Mouse (Mus musculus) layer of hippocampus, adult 18-20 months (tissue): Measurements from ENCODE around the gene Sox5. TPM values are rescaled to one million over a fixed set of nuclear protein-coding genes. Genes with fewer than 3 reads are reported as not detected.
A peak's percentile ranks its signal among the peaks of the same experiment; 100 is the strongest.

Experiments
- DNase-seq, 2 experiments: peaks; one replicate each; pipeline ENCODE4 v3.0.0; 2022; ENCODE audit warnings: low spot score in 2 of 2
- total RNA-seq, 2 experiments: library from RNA; stranded (reverse); gene quantifications; 2 replicates each; pipeline ENCODE4 v1.2.3; 2021

The Sox5 gene
- total RNA-seq, 2 experiments from 2014 or later = 31.3 to 37.0 TPM

DNA sequence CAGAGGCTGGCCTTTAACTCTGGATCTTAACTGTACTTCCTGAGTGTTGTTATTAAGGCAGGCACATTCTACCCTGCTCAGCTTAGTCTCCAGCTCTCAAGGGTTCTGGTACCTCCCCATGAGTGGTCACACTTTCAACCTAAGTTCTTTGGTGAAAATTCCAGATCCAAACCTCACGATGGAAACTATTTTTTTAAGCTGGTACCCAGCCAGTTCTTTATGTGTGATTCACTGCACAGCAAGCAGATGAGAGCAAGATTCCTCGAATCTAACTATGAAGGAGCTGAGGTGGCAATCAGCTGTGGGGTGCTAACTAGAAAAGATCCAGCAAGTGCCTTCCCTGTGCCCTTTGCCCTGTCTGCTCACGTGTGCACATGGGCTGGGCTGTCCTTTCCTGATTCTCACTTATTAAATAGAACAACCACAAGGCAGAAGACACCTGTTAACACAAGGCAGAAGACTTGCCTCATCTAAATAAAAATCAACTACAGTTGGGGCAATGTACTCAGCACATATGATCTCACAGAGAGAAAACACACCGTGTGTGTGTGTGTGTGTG is 118.2 kb downstream of the Sox5 start:
- DNase-seq = no peak

DNA sequence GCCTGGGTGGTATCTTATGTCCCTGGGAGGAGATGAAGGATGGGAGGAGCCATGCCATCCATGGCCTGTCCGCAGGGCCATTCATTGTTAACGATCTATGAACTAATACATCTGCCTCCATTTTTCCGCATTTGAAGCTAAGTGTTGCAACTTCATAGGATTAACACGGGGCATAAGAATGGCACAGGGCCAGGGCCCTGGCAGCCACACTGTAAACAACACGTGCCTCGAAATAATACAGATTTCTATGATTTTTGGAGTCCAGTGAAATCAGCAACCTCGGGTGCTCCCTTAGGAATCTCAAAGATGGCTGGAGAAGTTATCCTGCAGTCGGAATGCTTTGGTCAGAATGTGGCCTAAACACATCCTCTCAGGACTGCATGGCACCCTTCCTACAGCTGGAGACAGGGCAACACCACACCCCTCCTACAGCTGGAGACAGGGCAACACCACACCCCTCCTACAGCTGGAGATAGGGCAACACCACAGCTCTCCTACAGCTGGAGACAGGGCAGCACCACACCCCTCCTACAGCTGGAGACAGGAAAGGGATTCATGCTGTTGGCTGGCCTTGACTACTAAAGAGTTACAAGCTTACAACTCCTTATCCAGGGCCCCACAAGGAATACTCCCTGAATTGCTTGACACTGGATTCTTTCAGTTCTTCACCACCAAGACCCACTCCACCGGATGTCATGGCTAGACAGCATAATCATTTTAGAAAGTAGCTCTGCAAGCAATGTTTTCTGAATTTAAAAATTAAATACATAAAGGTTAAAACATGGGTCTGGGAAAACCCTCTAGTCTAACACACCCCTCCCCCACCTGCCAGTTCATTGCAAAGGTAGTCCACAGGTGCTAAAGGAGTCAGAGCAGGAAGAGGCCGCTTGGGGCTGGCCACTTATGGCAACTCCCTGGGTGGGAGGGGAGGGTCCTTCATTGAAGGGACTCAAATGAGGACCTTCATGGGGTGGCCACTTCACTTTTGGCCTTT is 122.4 kb downstream of the Sox5 start:
- DNase-seq = no peak

DNA sequence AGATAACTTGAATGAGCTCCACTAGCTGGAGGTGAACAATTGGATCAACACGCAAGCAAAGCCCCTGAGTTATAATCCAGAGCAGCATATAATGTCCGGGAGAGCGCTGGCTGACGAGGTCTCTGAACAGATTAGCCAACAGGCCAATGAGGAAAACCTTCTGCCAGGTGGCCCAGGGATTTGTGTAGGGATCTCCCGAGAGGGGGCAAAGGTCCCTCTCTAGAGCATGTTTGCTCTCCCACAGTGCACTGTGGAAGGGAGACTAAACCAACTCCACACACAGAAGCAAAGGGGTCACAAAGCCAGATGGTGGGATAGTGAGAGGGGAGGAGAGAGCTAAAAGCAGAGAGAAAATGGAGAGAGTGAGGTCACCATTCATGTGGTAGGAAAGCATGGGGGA is 128.9 kb downstream of the Sox5 start:
- DNase-seq = no peak

DNA sequence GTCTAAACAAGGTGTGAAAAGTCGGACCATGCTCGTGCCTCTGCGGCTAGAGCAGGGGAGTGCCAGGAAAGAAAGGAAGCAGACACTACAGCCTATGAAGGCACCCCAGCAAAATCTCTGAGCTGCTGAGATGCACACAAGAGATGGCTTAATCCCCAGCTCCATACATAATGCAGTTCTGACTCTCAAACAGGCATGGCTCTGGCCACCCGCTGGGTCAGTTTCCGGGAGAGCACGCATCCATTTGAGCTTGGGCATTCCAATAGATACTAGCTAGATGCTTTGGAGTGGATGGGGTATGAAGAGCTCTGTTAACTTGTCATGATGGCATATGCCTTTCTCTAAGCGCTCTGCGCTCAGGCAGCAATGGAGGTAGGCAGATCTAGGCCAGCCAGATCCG is 132.9 kb downstream of the Sox5 start:
- DNase-seq = no peak

DNA sequence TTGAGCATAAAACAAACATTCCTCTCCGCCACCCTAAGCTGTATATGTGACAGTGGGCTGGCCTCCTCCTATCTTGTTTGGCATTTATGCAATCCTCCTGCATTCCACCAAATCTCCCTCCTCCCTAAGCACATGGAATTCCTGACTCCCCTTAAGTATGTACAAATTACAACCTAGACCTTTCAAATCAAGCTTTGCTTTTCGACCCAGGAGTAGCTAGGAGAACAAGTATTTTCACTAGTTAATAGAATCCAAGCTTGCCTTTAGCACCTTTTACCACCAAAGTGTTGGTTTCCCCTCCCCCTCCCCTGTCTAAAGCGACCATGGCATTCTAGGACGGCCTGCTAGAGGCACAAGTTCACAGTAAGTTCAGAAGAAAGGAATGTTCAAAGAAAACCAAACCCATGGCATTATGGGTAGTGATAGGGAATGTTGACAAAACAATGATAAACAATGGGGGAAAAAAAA is 133.6 kb downstream of the Sox5 start:
- no peak for DNase-seq

DNA sequence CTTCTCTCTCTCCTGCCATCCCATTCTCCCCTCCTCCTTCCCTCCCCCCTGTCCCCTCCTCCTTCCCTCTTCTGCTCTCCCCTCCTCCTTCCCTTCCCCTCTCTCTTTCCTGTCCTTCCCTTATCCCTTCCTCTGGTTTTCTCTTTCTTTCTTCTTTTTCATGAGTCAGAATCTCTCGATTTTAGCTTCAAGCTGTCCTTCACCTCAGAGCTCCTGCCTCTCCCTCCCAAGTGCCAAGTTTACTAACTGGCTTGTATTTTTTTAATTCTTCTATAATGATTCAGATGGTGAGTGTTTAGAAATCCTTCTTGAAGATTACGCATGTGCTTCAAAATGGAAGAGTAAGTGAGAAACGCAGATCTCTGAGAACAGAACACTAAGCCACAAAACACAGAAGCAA is 135.4 kb downstream of the Sox5 start:
- DNase-seq = no peak

DNA sequence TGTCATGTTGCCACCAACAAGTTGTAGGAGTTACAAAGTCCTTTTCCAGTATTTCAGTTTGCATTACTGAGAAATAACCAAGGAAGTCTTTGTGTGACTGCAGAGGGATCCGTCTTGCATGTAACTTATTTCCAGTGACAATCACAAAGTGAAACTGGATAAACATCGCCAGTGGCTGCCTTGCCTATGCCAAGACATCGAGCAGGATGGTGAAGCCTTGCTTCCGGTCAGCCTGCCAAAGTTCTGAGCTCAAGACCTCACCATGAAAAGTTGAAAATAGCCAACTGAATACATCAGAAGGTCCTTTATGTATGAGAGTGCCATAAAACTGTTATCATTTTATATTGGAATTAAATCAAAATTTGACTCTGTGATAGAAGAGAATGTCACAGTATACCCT is 136.0 kb downstream of the Sox5 start:
- no peak for DNase-seq

DNA sequence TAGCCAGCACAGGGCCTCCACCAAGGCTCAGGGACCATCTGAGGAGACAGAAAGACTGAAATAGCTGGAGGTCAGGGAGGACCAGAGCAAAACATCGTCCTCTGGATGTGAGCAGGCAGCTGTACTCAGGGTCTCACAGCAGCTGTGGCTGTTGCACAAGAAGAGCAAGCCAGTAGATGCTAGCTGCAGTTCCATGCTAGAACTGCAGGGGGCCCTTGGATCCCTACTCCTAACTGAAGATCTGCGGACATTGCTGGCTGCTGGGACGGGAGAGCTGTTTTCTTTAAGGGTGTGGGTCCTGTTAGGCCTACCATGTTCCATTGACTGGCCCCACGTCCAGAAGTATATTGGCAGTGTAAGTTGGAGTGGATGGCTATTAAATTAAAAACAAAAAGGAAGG is 137.1 kb downstream of the Sox5 start:
- DNase-seq = no peak

DNA sequence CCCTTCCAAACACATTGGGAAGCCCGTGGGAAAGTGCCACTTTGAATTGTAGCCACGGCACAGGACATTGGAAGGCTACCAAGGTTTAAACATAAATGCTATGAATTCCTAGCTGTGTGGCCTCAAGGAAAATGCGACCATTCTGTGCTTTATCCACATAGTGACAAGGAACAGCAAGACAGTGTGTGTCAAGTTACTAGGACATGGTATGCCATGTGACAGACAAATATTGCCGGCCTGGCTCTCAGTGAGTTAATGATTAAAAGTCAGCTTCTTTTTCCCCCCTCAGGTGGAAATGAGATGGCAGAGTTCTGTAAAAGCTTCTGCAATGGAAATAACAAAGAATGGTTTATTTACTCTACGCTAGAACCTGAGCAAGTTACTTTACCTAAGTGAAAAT is 138.2 kb downstream of the Sox5 start:
- DNase-seq = no peak

DNA sequence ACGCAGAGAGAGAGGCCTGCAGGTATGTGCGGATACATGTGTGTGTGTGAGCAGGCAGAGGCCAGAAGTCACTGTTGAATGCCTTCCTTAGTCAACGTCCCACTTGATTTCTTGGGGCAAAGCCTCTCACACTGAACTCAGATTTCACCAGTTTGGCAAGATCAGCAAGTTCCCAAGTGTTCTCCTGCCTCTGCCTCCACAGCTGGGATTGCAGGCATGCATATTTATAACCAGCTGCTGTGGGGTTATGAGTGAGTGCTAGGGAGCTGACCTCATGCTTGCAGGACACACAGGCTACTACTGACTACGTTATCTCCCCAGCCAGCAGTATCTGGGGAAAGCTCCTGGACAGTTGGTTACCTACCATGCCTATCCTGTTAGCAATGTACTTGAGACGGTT is 139.9 kb downstream of the Sox5 start:
- DNase-seq = no peak

DNA sequence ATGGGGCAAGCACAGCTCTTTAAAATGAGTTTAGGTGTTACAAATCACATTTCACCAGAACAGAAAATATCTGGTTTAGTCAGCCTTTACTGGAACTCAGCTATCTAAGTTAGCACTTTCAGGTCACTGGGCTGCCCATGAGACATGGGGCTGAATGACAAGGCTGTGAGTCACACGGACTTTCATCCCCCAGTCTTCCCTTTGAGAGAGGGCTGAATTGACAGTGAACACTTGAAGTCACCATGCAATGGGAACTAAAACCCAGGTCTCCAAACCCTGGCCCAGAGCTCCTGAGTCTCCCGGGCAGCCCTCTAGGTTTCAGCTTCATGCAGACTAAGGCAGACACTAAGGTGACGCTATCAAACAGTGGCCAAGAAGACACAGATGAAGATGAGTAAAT is 141.2 kb downstream of the Sox5 start:
- DNase-seq = no peak

DNA sequence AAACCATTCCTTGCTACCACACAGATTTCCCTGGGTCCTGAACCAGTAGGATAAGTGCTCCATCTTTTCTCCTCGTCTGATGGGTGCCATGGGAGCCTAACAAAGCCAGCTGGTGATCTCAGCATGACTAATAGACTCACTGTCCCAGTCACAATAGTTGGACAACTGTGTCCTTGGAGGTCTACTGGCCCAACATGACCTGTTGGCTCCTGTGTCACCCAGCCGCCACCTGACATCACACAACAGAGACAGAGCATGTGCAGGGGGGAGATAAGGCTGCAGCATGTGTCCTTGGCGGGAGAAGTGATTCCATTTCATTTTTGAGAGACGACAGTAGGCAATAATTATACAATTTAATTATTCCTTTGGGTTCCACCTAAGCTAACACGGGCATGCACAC is 143.2 kb downstream of the Sox5 start:
- no peak for DNase-seq

DNA sequence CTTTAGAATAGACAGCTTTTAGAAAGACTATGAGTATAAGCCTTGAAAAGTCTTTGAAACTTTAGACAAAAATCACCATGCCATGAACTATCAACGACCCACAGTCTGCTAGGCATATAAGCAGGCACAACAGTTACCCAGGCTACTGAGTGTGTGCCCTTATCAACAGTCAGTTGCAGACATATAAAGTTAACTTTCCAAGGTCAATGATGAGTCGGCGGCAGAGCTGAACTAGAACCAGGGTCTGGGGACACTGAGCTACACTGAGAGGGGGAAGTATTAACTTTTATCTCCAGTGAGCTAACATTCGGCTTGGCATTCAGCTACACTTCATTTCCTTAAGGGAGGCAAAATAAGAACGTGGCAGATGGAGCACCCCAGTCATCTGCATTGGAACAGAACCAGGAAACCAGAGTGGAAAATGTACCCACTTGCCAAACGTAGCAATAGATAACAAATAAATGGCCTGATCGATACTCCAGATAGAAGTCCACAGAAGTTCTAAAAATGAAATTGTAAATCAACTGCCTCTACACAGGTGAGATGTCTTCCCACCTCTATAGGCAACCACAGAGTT is 154.2 kb downstream of the Sox5 start:
- DNase-seq = peak; percentile 49 to 67

DNA sequence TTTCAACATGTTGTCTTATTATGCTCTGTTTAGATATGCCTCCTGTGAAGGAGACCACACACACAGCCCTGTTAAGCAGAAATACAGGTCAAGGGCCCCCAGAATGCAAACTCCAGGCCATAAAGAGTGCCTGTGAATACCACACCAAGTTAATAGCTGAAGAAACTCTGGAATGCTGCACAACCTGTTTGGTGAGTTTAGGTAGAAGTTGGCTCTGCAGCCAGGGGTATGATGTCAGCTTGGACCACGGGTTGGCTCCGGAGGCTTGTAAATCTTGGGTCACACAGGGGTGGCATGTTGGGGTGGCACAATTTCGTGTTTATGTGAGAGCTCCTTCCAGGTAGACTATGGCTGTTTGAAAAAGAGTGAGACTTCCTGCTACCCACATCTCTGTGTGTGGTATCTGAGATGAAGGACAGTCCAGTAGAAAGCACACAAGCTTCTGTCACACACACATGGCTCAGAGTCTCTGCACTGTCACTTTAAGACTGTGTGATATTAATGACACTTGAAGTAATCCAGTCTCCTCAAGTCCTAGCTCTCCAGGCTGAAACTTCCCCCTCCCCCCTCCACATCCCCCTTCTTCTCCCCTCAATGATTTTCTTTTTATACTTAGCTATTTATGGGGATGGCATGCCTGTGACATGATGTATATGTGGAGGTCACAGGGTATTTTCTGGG is 160.5 kb downstream of the Sox5 start:
- no peak for DNase-seq

DNA sequence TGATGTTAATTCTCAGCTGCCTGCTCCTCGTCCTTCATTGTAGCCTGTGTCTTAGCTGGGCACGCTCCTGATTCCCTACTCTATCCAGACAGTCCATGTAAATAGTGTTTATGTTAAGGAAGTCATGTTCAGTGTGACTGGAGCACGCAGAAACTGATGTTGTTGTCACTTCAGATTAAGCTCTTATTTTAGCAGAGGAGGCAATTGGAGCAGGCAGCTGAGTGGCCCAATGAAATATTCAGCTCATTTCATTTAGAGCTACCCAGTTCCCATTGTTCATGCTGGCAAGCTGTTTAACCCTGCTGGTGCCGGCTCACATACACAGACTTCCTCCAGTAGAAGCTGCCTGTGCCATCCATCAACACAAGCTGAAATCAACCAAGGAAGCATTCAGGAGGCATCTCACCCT is 170.4 kb downstream of the Sox5 start:
- DNase-seq = peak in 1 of 2 experiments; percentile 6

DNA sequence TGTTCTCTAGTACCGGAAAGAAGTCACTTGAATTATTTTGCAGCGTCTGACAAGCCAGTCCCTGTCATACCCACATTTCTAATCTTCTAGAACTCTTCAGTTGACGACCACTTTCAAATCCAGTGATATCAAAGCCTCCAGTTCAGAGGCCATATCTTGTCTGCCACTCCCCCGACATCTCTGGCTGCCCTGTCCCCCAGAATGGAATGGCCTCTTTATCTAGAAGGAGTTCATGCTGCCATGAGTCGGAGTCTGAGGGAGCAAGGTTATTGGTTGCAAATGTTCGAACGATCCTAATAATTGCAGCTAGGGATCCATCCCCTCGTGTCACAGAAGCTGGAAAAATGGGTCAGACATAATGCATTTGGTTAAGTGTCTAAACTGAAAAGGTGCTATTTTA is 170.9 kb downstream of the Sox5 start:
- DNase-seq = no peak

DNA sequence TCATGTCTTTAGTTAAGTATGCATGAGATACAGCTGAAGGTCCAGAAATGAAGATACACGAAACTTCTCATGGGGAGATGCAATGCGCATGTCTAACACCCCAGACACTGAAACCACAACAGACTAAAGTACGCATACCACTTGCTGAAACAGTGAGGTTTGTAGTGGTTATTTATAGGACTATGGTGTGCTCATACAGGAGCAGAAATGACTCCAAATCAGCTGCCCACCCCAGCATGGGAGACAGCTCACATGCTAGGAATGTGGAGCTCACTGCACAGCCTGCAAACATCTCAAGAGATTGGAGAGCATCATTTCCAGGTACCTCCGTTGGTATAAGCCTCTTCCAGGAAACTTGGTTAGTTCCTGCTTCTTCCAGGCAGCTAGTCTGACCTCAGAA is 178.9 kb downstream of the Sox5 start:
- DNase-seq = no peak

DNA sequence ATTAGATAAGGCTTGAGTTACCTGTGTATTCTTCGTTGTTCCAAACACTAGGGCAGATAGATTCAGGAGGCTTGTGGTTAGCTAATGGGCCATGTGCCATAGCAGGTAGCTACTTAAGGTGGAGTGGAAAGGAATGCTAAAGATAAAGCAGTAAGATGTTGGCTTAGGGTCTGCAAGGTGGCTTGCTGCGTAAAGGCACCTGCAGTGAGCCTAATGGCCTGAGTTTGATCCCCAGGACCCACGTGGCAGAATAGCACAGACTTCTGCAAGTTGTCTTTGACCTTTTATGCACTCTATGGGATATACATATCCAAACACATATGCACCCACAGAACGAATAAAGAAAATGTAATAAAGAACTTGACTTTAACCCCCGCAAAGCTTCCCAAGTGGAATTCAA is 181.4 kb downstream of the Sox5 start:
- no peak for DNase-seq

DNA sequence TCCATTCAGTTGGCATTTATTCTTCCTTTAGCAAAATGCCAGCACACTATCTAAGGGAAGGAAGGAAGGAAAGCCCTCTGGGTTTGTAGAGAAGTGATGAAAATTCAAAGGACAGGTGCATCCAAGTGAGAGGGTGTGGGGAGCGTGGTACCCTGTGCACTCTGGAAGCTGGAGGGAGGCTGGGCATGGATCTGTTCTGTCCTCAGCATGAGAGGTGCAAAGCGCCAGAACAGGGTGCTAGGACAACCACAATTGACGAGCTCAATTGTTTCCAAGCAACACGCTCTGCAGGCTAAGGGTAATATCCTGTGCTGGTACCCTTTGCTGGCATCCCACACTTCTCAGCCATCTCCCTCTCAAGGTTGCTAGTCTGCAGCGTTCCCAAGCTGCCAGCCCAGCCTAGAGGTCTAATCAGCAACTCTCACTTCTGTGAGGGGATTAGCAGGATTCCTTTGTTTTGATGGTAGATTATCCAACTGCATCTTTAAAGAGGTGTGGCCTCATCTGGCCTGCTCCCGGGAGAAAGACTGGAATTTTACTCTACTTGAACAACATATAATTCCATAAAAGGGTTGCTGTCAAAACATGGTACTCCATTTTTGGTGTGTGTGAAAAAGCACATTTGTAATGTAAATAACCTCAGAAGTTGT is 183.3 kb downstream of the Sox5 start:
- no peak for DNase-seq

DNA sequence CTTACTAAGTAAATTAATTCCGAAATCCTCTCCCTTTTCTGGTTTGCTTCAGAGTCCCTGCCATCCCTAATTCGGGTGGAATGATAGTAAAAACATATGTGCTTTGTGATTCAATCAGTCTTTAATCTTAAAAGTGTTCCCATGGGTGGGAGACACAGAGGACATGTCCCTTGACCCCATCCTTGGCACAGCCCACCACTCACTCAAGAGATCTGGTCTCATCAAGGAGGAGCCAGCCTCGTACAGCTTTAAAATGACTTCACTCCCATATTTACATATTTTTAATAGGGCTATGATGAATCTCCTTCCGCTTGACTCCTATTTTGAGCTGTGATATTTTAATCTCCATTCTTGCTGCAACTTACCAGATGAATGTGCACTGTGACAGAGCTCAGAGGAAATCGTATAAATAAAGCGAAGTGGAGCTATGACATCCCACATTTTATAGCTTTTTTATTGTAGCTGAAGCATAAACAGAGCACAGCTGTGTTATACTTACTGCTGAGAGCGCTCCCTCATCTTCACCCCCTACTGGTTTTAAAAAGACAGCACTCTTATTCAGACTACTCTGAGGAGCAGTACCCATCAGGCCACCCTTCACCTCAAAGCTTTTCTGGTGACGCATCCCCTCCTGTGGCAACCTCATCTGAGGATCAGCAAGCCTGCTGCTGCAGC is 185.1 kb downstream of the Sox5 start:
- peak in 1 of 2 experiments; percentile 9 for DNase-seq

DNA sequence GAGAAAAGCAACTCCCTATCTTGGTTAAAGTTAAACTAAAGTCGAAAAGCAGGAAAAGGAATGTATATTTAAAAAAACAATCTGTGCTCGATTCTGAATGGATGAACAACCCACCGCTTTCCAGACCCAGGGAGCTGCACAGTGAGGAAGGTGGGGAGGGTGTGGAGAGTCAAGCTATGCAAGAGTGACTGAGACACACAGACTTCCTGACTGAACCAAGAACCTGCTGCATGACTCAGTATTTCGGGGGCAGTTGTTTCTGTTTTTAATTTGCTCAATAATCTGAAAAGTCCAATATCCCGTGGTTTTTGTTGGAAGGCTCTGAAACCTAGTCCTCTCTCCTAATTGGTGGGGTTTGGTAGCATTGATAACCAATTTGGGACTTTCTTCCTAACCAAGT is 196.9 kb downstream of the Sox5 start:
- DNase-seq = no peak
